Mouse (Mus musculus): ENCODE measurements around the gene Rpl13a.

DNA sequence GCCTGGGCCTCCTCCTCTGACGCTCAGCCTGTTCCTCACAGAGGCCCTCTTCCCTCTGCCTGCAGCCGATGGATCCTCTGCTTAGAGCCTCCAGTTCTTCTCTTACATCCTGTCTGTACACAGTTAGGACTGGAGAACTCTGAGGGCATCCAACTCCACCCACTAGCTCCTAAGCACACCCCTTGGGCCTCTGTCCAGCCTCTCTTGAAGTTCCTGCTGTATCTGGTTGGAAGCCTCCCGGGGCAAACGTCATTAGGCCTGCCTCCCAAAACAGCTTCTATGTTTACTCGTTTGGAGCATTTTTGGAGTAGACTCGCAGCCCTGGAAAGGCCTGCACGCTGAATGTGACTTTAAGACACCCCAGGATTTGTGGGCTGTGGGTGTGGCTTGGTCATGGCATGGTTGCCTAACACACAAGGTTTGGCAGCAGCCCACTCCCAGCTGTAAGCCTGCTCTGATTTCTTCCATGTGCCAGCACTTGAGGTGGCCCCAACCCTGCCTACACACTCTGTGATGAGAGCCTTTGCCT is 24.8 kb downstream of the Rpl13a start, which contains the start of gene Fcgrt:
- TF ChIP-seq CTCF (conservative IDR thresholded peaks at IDR 0.05; ENCODE audit: low read length): no peak
- TF ChIP-seq POU5F1 (IDR thresholded peaks at IDR 0.05; ENCODE audit: borderline replicate concordance, low read length): no peak
- no peak for TF ChIP-seq NANOG (IDR thresholded peaks at IDR 0.05; ENCODE audit: borderline replicate concordance, low read length)
